Mouse (Mus musculus): Measurements from ENCODE around the gene Lmbr1l. TPM values are rescaled to one million over a fixed set of nuclear protein-coding genes. Genes with fewer than 3 reads are reported as not detected.
A peak's percentile ranks its signal among the peaks of the same experiment; 100 is the strongest.

Gene Lmbr1l
- polyA plus RNA-seq, 1 experiment = not detected

DNA sequence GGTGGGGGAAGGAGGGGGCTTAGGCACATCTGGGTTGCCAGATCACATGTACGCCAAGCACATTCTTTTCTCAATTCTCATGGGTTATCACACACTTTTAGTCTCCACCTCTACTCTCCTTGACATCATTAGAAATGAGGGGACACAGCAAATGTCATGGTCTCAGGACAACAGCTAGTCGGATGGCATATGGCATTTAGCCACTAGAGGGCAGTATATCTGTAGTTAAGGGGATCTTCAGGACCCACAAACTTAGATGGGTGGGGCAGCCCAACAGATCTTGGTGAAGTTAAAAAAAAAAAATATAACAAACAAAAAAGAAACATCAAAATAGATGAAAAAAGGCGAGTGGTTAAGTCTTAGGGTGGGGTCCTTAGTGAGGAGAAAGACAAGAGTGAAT lies 40.7 kb downstream of the Lmbr1l start:
- TF ChIP-seq POLR2A (IDR thresholded peaks at IDR 0.05; ENCODE audit: insufficient read depth, low read depth, low read length) = no peak
- TF ChIP-seq CTCF (IDR thresholded peaks at IDR 0.05; ENCODE audit: insufficient read depth, low read depth, low read length) = no peak

DNA sequence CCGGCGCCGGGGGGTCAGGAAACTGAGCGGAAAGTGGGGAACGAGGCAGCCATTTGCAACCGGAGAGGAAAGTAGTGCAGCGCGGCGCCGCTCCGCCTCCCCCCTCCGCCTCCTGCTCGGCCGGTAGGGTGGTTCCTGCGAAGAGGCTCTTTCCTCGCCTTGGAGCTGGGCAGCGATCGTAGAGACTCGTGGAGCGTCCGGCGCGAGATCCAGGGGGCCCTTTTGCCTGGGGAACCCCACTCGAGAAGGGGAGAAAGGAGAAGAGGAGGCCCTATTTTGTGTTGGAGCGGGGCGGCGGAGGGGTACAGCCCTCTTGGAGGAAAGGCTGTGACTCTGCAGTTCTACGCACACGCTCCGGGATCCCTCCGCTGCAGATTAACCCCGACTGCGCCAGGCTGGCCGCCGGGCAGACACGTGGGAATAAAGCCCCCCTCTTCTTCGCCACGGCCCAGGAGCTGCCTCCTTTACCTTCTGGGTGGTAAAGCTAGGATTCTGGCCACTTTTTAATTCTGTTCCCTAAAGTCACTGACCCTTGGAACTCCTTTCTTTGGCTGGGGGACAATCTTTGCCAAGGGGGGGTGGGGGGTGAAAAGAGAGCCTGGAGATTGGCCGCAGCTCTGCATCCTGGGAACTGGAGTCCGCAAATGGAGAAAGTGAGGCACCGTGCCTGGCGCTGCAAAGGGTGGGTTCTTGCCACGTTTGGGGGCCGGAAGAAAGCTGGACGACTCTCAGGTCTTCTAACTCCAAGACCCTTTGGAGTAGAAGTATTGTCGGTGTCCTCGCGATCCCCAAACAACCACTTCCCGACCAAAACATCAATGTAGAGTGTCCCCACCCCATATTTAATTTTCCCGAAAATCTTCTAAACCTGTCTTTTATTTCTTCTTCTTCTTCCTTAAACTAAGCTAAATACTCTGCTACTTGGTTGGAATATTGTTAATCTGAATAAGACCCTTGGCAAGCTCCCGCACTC lies 45.8 kb downstream of the Lmbr1l start:
- WGBS = under 1% methylated on average over 51 of the region's 51 CpGs
- H3K4me1 ChIP-seq (ENCODE audit: control insufficient read depth, insufficient read depth, low read length) = peaks cover 17% of the 10 kb centered on the region
- peak; percentile 44; the same call in 1 of the 2 replicates for TF ChIP-seq CTCF (IDR thresholded peaks at IDR 0.05; ENCODE audit: insufficient read depth, low read depth, low read length)
- TF ChIP-seq POLR2A (IDR thresholded peaks at IDR 0.05; ENCODE audit: insufficient read depth, low read depth, low read length) = 0 out of 2 replicates have a peak, but pooled peaks have one; percentile 49
- H3K4me3 ChIP-seq (ENCODE audit: insufficient read depth, low read depth, low read length) = peak overlapping the region; percentile 96
- peak overlapping the region; percentile 100 for H3K27ac ChIP-seq (ENCODE audit: insufficient read depth, low read depth, low read length)

More for the DNA sequence above, 40.7 kb downstream of the Lmbr1l start:
- Histone ChIP-seq H3K4me1 (ENCODE audit: control insufficient read depth, insufficient read depth, low read length) (no peaks in the 10 kb centered on the region), H3K27ac (ENCODE audit: insufficient read depth, low read depth, low read length) (no peak overlapping the region), H3K4me3 (ENCODE audit: insufficient read depth, low read depth, low read length) (no peak overlapping the region)
- WGBS = 21% methylated on average over 3 of the region's 3 CpGs

DNA sequence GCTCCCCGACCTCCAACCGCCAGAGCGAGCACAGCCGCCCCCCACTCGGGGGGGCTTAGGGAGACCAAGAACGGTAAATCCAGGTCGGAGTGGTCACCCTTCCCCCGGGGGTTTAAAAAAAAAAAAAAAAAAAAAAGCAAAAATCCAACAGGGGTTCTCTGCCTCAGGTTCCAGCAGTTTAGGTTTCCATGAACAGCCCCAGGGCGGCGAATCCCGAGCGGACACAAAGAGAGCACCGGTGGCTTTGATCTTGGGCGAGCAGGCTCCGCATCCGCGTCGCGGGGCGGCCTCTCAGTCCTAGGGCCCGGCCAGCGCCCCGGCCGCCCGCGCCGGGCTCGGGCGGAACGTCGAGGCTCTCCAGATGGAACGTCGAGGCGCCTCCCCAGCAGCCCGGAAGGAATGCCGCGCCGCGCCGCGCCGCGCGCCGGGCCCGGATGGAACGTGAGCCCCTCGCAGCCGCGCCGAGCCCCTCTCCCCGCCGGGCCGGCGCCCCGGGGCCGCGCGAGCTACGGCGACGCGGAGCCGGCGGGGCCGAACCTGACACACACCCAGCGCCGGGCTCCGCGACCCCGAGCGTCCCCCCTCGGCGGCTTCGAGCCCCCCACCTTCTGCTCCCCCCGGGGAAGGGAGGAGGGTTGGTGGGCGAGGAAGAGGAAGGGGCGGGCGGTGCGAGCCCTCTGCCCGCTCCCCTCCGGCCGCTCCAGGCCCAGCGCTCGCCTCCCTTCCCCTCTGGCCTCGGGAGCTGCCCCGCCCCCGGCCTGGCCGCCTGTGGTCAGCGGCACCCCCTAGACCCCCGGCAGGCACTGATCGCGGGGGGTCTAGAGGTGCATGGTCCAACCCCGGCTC lies 46.7 kb downstream of the Lmbr1l start, which contains the start of gene Kmt2d:
Gene Kmt2d, minus strand, starts transcription at position 135 of the 846 bp plus-strand sequence.
- TF ChIP-seq CTCF (IDR thresholded peaks at IDR 0.05; ENCODE audit: insufficient read depth, low read depth, low read length) = no peak
- no peak for TF ChIP-seq POLR2A (IDR thresholded peaks at IDR 0.05; ENCODE audit: insufficient read depth, low read depth, low read length)
- WGBS = under 1% methylated on average over 86 of the region's 94 CpGs
- peak within 1 kb of the TSS; percentile 100 for H3K27ac ChIP-seq (ENCODE audit: insufficient read depth, low read depth, low read length)
- H3K4me3 ChIP-seq (ENCODE audit: insufficient read depth, low read depth, low read length) = peak within 1 kb of the TSS; percentile 96
- peaks cover 18% of the 10 kb centered on the region for H3K4me1 ChIP-seq (ENCODE audit: control insufficient read depth, insufficient read depth, low read length)

DNA sequence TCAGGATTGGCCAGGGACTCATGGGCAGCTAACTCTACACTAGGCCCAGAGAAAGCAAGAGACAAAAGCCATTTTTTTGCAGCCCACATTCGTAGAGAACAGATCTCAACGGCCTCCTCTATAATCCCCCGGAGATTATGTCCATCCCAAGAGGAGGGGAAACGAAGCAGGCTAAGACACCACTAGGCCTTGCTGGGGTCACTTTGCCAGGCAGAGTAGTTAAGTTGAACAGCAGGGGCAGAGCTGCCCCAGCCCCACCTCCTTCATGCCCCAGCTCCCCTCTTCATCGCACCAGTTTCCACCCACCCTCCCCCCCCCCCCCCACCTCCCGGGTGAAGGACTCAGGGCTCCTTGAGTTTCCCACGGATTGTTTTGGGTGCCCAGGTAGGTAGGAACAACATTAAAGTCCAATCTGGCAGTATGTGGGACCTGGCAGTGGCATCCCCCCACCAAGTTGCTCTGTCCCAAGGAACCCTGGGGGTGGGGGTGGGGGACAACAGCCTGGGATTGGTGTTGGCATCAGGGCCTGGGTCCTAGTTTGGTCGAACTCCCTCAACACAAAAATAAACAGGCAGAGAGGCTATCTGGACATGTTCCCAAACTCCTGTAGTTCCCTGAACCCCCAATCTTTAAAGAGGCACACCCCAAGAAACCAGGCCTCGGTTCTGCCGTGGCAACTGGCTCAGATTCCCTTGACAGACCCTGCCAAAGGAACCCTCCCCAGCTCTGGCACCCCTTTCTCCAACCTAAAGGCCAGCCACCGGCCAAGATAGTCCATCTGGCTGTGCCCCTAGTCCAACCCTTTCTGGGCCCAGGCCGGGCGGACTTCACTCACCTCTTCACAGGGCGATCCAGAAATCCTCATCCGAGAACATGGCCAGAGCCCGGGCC lies 47.6 kb downstream of the Lmbr1l start:
- Histone ChIP-seq H3K4me1 (ENCODE audit: control insufficient read depth, insufficient read depth, low read length) (peaks cover 18% of the 10 kb centered on the region), H3K4me3 (ENCODE audit: insufficient read depth, low read depth, low read length) (peak overlapping the region; percentile 96), H3K27ac (ENCODE audit: insufficient read depth, low read depth, low read length) (peak overlapping the region; percentile 42; the same call in 1 of the 2 replicates)
- WGBS = under 1% methylated on average over 16 of the region's 16 CpGs
- TF ChIP-seq CTCF (IDR thresholded peaks at IDR 0.05; ENCODE audit: insufficient read depth, low read depth, low read length) = no peak
- TF ChIP-seq POLR2A (IDR thresholded peaks at IDR 0.05; ENCODE audit: insufficient read depth, low read depth, low read length) = no peak

DNA sequence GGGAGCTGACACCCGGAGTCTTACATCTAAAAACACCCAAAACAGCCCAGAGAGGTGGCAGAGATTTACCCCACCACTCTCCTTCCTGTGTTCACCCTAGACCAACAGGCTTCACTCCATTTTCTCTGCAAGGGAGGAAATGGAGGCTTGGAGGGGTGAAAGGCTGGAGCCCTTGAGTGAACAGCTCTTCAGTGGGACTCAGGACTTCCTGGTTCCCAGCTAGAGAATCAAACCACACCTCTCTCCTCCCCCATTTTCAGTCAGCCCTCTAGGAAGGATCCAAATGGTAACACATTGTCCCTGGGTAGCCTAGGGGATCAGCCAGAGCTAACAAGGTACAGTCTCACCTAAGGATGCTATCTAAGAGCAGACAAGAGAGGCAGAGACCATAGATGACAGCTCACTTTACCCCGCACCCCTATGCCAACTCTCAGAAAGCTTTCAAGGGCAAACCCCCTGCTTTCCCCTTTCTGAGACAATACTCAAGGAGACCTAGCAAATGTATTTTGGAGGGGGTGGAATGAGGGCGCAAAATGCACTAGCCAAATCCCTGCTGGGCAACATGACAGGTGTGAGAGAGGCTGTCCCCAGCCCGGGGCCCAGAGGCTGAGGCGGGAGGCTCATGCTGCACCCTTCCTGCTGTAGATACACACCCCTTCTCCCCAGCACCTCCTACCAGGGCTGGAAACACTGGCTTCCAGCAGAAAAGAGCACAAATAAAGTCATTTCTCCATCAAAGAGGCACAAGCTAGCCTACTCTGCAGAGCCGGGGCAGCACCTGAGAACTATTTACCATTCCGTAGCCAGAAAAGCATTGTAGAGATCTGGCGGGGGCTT lies 48.5 kb downstream of the Lmbr1l start:
- Histone ChIP-seq H3K4me3 (ENCODE audit: insufficient read depth, low read depth, low read length) (peak overlapping the region; percentile 96), H3K27ac (ENCODE audit: insufficient read depth, low read depth, low read length) (no peak overlapping the region), H3K4me1 (ENCODE audit: control insufficient read depth, insufficient read depth, low read length) (peaks cover 18% of the 10 kb centered on the region)
- WGBS = under 1% methylated on average over 8 of the region's 8 CpGs
- no peak for TF ChIP-seq POLR2A (IDR thresholded peaks at IDR 0.05; ENCODE audit: insufficient read depth, low read depth, low read length)
- no peak for TF ChIP-seq CTCF (IDR thresholded peaks at IDR 0.05; ENCODE audit: insufficient read depth, low read depth, low read length)

DNA sequence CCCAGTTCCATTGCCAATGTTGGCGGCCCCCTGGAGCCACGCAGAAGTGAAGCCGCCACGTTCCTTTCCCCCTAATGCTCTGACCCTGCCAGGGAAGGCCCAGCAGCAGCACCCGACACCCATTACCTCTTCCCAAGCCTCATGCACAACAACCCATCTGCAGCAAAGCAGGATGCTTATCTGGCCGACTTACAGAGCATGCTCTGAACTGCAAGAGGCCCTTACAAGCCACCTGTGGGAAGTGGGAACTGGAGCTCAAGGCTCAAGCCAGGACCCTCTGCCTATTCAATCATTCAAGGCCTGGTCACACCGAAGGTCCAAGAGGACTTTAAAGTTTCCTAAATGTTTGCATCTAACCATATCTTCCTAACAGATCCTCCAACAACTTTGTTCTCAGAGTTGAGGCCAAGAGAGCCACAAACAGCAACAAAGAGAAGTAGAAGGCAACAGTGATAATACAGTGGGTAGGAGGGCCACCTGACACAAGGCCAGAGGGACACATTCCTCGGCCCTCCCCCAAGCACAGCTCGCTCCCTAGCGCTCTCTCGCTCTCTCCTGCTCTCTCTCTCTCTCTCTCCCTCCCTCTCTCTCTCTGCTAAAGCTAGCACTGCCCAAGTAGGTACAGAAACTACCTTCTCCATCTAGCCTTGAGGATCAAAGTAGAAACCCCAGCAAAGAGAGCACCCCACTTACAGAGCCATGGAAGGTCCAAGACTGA lies 49.5 kb downstream of the Lmbr1l start:
- H3K4me1 ChIP-seq (ENCODE audit: control insufficient read depth, insufficient read depth, low read length) = peaks cover 18% of the 10 kb centered on the region
- H3K4me3 ChIP-seq (ENCODE audit: insufficient read depth, low read depth, low read length) = peak overlapping the region; percentile 22
- TF ChIP-seq CTCF (IDR thresholded peaks at IDR 0.05; ENCODE audit: insufficient read depth, low read depth, low read length) (no peak), POLR2A (IDR thresholded peaks at IDR 0.05; ENCODE audit: insufficient read depth, low read depth, low read length) (no peak)
- H3K27ac ChIP-seq (ENCODE audit: insufficient read depth, low read depth, low read length) = no peak overlapping the region
- WGBS = 12% methylated on average over 11 of the region's 11 CpGs

DNA sequence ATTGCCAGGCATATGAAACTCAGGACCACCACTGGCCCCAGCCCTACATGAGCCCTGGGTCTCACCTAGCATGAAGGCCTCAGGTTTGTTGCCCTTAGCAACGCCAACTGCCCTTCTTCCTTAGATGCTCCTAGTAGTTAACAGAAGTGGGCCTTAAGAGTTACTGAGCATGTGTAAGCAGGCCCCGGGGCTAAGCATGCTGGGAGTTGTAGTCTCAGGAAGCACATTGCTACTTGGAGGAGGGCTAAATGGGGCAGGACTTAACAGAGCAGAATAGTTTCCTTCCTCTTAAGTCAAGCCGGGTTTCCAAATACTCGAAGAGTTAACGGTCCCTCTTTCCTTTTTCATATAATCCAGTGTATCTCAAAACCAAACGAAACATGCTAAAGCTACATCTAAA lies 50.7 kb downstream of the Lmbr1l start:
- H3K4me3 ChIP-seq (ENCODE audit: insufficient read depth, low read depth, low read length) = no peak overlapping the region
- WGBS = 26% methylated on average over 6 of the region's 6 CpGs
- no peak overlapping the region for H3K27ac ChIP-seq (ENCODE audit: insufficient read depth, low read depth, low read length)
- TF ChIP-seq POLR2A (IDR thresholded peaks at IDR 0.05; ENCODE audit: insufficient read depth, low read depth, low read length) (no peak), CTCF (IDR thresholded peaks at IDR 0.05; ENCODE audit: insufficient read depth, low read depth, low read length) (no peak)
- peaks cover 18% of the 10 kb centered on the region for H3K4me1 ChIP-seq (ENCODE audit: control insufficient read depth, insufficient read depth, low read length)
